Mouse (Mus musculus): Measurements from ENCODE around the gene Vmn2r1.

Vmn2r1 gene

DNA sequence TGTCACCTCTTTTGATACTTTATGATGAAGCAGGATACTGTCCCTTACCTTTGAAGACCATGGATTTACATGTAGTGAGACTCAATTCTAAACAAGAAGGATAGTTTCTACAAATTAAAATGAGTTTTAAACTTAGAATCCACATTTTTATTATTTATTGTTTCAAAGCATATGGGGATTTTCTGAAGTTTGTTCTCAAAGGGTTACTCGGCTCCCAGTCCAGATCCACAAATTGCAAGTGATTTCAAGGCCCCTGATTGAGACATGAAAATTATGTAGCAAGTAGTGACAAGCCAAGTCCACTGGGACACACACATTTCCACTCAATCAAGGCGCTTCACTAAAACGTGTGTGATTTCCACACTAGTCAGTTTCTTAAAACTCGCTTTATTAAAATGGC lies at the start of gene Vmn2r1:
Vmn2r1 (plus strand) TSS at position 301 of the 400 bp plus-strand sequence.
- no peak for DNase-seq

DNA sequence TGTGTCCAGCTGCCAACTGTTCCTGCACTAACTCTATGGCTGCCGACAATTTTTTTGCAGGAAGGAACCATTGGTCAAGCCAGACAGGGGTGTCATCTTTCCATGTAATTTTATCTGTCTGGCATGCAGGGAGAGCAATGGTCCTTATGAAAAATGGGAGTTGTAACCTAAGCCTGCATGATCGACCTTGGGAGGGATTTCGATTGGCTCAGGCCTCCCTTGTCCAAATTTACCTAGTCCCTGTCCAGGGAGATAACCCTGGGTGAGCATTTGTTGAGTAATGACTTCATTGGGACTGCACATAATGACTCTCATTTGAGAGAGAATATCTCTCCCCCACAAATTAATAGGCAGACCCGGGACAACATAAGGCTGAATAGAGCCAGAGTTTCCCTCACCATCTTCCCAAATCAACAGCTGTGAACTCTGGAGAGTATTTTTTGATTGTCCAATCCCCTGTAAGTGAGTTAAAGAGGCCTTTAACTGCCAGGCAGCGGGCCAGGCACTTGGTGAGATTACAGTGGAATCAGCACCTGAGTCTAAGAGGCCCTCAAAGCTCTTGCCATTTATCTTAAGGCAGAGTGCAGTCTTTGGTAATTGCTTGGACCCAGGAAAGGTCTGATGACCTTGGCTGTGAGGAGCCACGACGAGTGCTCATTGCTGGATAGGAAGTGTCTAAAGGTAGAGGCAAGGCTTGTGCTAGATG lies 43.1 kb upstream of the Vmn2r1 start:
- DNase-seq = peak; percentile 6

GRCm38 (mm10) chr3:64039818-64040784 lies 41.2 kb upstream of the Vmn2r1 start:
- DNase-seq = peak; percentile 92

DNA sequence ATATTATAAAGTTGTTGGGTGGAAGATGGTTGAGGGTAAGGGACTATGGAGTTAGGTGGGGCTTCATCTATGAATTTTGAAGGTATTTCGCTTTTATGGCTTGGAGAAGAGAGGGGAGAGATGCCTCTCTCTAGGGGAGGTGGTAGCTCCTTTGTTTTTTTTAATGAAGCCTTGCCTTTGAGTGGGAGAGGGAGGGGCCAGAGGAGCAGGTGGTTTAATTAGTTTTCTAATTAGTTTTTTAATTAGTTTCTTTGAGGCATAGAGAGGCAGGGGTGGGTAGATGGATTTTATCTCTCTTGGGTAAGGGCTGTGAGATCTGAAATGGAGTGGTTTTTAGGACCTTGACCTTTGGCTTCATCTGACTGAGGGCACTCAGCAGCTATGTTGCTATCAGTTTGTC lies 31.4 kb downstream of the Vmn2r1 start:
- no peak for DNase-seq

GRCm38 (mm10) chr3:64113352-64114046 lies 32.2 kb downstream of the Vmn2r1 start:
- DNase-seq = no peak

DNA sequence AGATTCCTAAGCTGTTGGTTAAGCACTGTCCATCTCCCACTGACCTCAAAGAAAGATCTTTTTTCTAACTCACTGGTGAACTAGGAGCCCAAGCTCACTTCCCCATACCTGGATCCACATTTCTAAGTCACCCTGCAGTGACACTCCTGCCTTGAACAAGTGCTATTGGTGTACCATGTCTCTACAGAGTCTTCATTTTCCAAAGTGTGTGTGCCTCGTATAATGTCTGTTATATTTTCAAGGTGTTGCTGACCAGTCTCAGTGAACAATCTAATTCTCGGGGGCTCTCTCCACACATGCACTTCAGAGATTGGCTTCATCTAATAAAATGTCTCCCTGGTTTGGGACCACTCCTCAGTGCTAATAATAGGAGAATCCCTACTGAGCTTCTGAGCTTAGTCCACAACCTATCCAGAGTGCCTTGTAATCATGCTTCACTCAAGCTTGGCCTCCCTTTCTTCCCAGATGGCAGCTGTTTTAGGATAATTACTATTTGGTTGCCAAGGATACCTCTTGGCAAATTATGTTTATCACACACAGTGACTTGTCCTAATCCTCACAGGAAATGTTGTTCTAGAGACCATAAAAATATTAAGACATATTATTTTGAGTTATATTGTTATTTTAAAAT lies 60.6 kb downstream of the Vmn2r1 start, which contains the start of gene Vmn2r2:
Vmn2r2 (minus strand) TSS at position 51 of the 631 bp plus-strand sequence.
- no peak for DNase-seq
